Mouse (Mus musculus) MEL-GATA-1-ER (cell line): ENCODE data around the gene Nt5dc1.

Source experiments
- DNase-seq: peaks from one replicate; pipeline ENCODE4 v3.0.0-alpha.2; 2012; ENCODE audit warnings: low read depth; ENCODE audit errors: extremely low read depth

Gene Nt5dc1

DNA sequence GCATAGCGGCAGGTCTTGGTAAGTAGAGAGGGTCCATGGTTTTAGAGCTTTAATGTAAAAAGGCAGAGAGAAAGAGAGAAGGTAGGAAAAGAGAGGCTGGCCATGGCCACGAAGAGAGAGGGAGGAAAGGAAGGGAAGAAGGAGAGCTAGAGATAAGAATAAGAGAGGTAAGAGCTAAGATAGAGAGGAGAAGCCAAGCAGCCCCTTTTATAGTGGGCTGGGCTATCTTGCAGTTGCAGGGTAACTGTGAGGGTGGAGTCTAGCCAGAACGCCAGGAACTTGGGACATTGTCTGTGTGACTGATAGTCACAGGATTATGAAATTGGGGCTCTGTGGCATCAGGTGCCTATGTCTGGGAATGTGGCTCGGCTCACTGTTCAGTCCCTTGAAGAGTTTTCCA, 179.8 kb downstream of the Nt5dc1 start:
- DNase-seq = peak; percentile 37
